Comparison of ENCODE assay signal across 8 mouse cellular contexts in genomic region chr4:13240645-13241044, GRCm38 (mm10).
DNase-seq lines count a peak whose midpoint lies in the region; ATAC-seq and TF ChIP-seq lines count a peak whose summit lies in the region.

No protein-coding gene starts in this region.

- H3K4me3 ChIP-seq in layer of hippocampus, adult 2 months = peak overlapping the region; percentile 3
- H3K4me3 ChIP-seq in embryonic facial prominence, embryonic 15.5 days (replicated peaks) = no peak overlapping the region
- no peak overlapping the region for H3K4me3 ChIP-seq in intestine, embryonic 15.5 days (replicated peaks)
- no peak overlapping the region for H3K4me3 ChIP-seq in midbrain, embryonic 15.5 days
- H3K4me3 ChIP-seq in liver, embryonic 11.5 days (ENCODE audit: low read depth, low read length) = no peak overlapping the region

- no peak overlapping the region for H3K27ac ChIP-seq in layer of hippocampus, adult 2 months
- no peak overlapping the region for H3K27ac ChIP-seq in embryonic facial prominence, embryonic 15.5 days (replicated peaks)
- H3K27ac ChIP-seq in intestine, embryonic 15.5 days = peak overlapping the region; percentile 71
- H3K27ac ChIP-seq in midbrain, embryonic 15.5 days = no peak overlapping the region
- H3K27ac ChIP-seq in liver, embryonic 11.5 days (ENCODE audit: low read depth, low read length) = no peak overlapping the region

- no peak overlapping the region for H3K9ac ChIP-seq in embryonic facial prominence, embryonic 15.5 days
- no peak overlapping the region for H3K9ac ChIP-seq in intestine, embryonic 15.5 days
- H3K9ac ChIP-seq in midbrain, embryonic 15.5 days = no peak overlapping the region
- no peak overlapping the region for H3K9ac ChIP-seq in liver, embryonic 11.5 days (ENCODE audit: low read depth, low read length)

- ATAC-seq in embryonic facial prominence, embryonic 15.5 days (ENCODE audit: insufficient number of reproducible peaks, low FRiP score, low TSS enrichment, low read depth) = 0 out of 2 replicates have a peak, but pooled peaks have one; percentile 29
- ATAC-seq in intestine, embryonic 15.5 days = peak; percentile 29; the same call in 1 of the 2 replicates
- 0 out of 2 replicates have a peak, but pooled peaks have one; percentile 52 for ATAC-seq in midbrain, embryonic 15.5 days (replicated peaks)
- ATAC-seq in liver, embryonic 11.5 days (replicated peaks; ENCODE audit: low FRiP score) = no peak

- intact Hi-C loops in left cerebral cortex, postnatal 25 days (cut with DNase I) = no loop called here

- DNase-seq in layer of hippocampus, adult 2 months (ENCODE audit: low spot score in 2 of 2) = no peak
- no peak for DNase-seq in layer of hippocampus, adult 11-12 months (ENCODE audit: low spot score)
- DNase-seq in left cerebral cortex, postnatal 25 days (ENCODE audit: low spot score in 2 of 2) = no peak
- DNase-seq in layer of hippocampus, adult 9-11 months = no peak
- no peak for DNase-seq in liver, embryonic 11.5 days (ENCODE audit: low spot score)

- H3K4me2 ChIP-seq in embryonic facial prominence, embryonic 15.5 days (replicated peaks) = peak overlapping the region; percentile 22; the same call in 1 of the 2 replicates
- H3K4me2 ChIP-seq in intestine, embryonic 15.5 days (replicated peaks) = peak overlapping the region; percentile 42
- peak overlapping the region; percentile 14; the same call in 1 of the 2 replicates for H3K4me2 ChIP-seq in midbrain, embryonic 15.5 days
- no peak overlapping the region for H3K4me2 ChIP-seq in liver, embryonic 11.5 days

- H3K9me3 ChIP-seq in embryonic facial prominence, embryonic 15.5 days (replicated peaks) = no peaks in the 10 kb centered on the region
- no peaks in the 10 kb centered on the region for H3K9me3 ChIP-seq in intestine, embryonic 15.5 days
- H3K9me3 ChIP-seq in midbrain, embryonic 15.5 days = no peaks in the 10 kb centered on the region
- H3K9me3 ChIP-seq in liver, embryonic 11.5 days (ENCODE audit: control insufficient read depth, low read length) = no peaks in the 10 kb centered on the region

- H3K27me3 ChIP-seq in embryonic facial prominence, embryonic 15.5 days = no peaks in the 10 kb centered on the region
- H3K27me3 ChIP-seq in intestine, embryonic 15.5 days (replicated peaks) = no peaks in the 10 kb centered on the region
- no peaks in the 10 kb centered on the region for H3K27me3 ChIP-seq in midbrain, embryonic 15.5 days (replicated peaks)
- no peaks in the 10 kb centered on the region for H3K27me3 ChIP-seq in liver, embryonic 11.5 days (replicated peaks; ENCODE audit: control insufficient read depth, insufficient read depth, low read length)

- no peaks in the 10 kb centered on the region for H3K36me3 ChIP-seq in embryonic facial prominence, embryonic 15.5 days
- H3K36me3 ChIP-seq in intestine, embryonic 15.5 days = no peaks in the 10 kb centered on the region
- no peaks in the 10 kb centered on the region for H3K36me3 ChIP-seq in midbrain, embryonic 15.5 days (replicated peaks)
- no peaks in the 10 kb centered on the region for H3K36me3 ChIP-seq in liver, embryonic 11.5 days (ENCODE audit: control insufficient read depth, insufficient read depth, low read length)

- H3K4me1 ChIP-seq in embryonic facial prominence, embryonic 15.5 days = peaks cover 16% of the 10 kb centered on the region
- 0 out of 2 replicates have a peak, but pooled peaks cover 5% of the 10 kb centered on the region for H3K4me1 ChIP-seq in intestine, embryonic 15.5 days (replicated peaks)
- H3K4me1 ChIP-seq in midbrain, embryonic 15.5 days = 0 out of 2 replicates have a peak, but pooled peaks cover 3% of the 10 kb centered on the region
- peaks cover 3% of the 10 kb centered on the region; the same call in 1 of the 2 replicates for H3K4me1 ChIP-seq in liver, embryonic 11.5 days (replicated peaks; ENCODE audit: control insufficient read depth, insufficient read depth, low read length)

- TF ChIP-seq CTCF in layer of hippocampus, adult 2 months (conservative IDR thresholded peaks at IDR 0.05) = no peak

- 53% methylated on average over 9 of the region's 9 CpGs for WGBS in embryonic facial prominence, embryonic 15.5 days
- WGBS in intestine, embryonic 15.5 days = 26% methylated on average over 9 of the region's 9 CpGs
- 33% methylated on average over 9 of the region's 9 CpGs for WGBS in midbrain, embryonic 15.5 days
- 70% methylated on average over 9 of the region's 9 CpGs for WGBS in liver, embryonic 11.5 days
